Mouse (Mus musculus): ENCODE results near the gene Rfx3. TPM values are rescaled to one million over a fixed set of nuclear protein-coding genes. Genes with fewer than 3 reads are reported as not detected.

Gene Rfx3
- total RNA-seq, 2 experiments from 2014 or later, result 141 to 146 TPM

DNA sequence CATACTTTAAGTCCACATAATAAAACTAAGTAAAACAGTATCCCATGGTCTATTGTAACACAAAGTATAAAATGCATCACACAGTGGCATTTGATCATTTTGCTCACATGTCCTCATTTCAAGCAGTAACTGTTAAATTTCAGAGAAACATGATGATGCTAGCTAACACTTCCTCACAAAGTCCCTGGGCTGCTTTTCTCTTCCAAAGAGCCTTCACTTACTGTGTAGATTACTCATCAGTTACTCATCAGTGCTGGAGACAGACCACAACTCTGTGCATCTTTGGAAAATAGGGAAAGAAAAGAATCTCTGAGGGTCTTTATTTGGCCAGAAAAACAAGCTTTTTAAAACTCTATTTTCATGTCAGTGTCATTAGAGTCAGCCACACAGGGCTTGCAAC is 294.7 kb downstream of the Rfx3 start:
- no peak for DNase-seq

All from layer of hippocampus, postnatal 36 days (tissue).